Mouse (Mus musculus) liver, embryonic 14.5 days (tissue): ENCODE data around the gene Kiss1r.

Experiments used
- CTCF ChIP-seq: IDR thresholded peaks from 2 replicates; pipeline ENCODE4 v1.5.1; 2016; ENCODE audit warnings: antibody characterized with exemption, low read depth, control low read depth
- EP300 ChIP-seq: IDR thresholded peaks from 2 replicates; pipeline ENCODE4 v1.6.1; 2016; ENCODE audit warnings: antibody characterized with exemption, low read depth

DNA sequence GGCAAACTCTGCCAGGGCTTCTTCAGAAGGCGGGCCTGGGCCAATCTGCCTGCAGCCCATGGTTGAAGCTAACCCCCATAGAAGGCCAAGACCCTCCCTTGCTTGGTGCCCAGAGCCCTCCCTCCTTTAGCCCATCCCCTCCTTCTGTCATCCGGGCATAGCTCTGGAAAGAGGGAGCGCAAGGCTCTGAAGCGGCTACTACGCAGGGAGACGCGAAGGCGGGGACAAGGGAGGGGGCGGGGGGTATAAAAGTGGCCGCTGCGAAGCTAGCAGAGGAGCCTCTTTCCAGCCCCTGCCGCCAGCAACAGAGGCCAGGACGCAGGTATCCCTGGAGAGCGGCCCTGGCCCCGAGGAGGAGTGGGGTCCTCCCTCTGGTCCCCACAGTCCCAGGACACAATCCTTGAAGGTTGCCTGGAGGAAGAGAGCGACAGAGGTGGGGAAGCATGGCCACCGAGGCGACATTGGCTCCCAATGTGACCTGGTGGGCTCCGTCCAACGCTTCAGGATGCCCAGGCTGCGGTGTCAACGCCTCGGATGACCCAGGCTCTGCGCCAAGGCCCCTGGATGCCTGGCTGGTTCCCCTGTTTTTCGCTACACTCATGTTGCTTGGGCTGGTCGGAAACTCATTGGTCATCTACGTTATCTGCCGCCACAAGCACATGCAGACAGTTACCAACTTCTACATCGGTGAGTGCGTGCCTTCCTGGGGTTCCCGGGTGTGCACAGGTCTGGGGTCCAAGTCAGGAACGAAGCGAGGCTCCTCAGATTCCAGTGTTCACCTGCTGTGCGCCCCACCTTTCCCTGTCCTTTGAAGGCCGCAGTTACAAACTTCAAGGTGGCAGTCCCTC lies 1.7 kb downstream of the Kiss1r start:
- TF ChIP-seq CTCF (no peak), EP300 (no peak)
